Mouse (Mus musculus): ENCODE measurements around the gene Urah. TPM values are rescaled to one million over a fixed set of nuclear protein-coding genes. Genes with fewer than 3 reads are reported as not detected.

Gene Urah
- total and polyA plus RNA-seq, 3 experiments: not detected

DNA sequence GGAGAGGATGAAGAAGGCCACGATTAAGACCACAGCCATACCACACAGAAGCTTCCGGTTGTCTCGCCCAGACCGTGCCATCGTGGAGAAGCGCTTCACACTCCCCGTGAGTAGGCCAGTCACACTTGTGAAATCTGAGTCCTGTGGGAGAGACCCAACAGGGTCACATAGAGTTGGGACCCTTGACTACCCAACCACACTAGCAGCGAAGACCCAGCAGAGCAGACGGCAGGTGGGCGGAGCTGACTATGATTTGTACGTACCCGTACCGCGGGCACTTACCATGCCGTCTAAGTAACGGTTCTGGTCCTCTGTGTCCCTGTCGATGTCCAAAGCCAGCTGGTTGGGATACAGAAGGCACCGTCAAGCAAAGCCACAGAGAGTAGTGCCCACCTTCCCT, 19.7 kb downstream of the Urah start:
- Histone ChIP-seq H3K36me3 (replicated peaks) (peaks cover 69% of the 10 kb centered on the region), H3K4me1 (ENCODE audit: insufficient read depth, low read depth, low read length) (peaks cover 64% of the 10 kb centered on the region), H3K27me3 (ENCODE audit: insufficient read depth, low read length) (no peaks in the 10 kb centered on the region), H3K4me3 (ENCODE audit: low read depth, low read length) (peak overlapping the region; percentile 95; the same call in 1 of the 2 replicates), H3K9me3 (replicated peaks) (no peaks in the 10 kb centered on the region)
- TF ChIP-seq CTCF (IDR thresholded peaks at IDR 0.05; ENCODE audit: low read depth, low read length): no peak
- no peak for TF ChIP-seq POLR2AphosphoS5 (IDR thresholded peaks at IDR 0.05; ENCODE audit: insufficient replicate concordance, low read depth, low read length)
- no peak for TF ChIP-seq GATA2 (IDR thresholded peaks at IDR 0.05; ENCODE audit: borderline replicate concordance, low read depth, low read length)
- ATAC-seq (ENCODE audit: extremely low read depth, insufficient number of reproducible peaks, low FRiP score, poor library complexity, severe bottlenecking) (no peak), DNase-seq (ENCODE audit: low spot score) (no peak)

DNA sequence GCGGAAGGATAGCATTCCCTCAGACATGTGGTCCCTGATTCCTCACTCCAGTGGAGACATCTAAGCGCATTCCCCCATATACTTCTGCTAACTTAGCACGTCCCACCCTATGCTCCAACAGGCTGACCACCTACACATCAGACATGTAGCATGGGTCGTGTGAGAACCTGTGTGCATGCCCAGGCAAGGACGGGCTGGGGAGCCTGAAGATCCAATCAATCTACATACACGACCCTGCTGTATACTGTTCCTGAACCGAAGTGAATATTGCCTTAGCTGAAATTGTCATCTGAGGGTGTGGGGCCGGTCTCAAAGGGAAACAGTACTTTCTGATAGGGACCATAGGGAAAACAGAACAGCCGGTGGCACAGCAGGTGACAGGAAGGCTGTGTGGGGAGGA, 20.4 kb downstream of the Urah start:
- H3K4me1 ChIP-seq (ENCODE audit: insufficient read depth, low read depth, low read length): peaks cover 70% of the 10 kb centered on the region
- peaks cover 74% of the 10 kb centered on the region for H3K36me3 ChIP-seq (replicated peaks)
- no peaks in the 10 kb centered on the region for H3K27me3 ChIP-seq (ENCODE audit: insufficient read depth, low read length)
- H3K4me3 ChIP-seq (ENCODE audit: low read depth, low read length): peak overlapping the region; percentile 95
- no peak for ATAC-seq (ENCODE audit: extremely low read depth, insufficient number of reproducible peaks, low FRiP score, poor library complexity, severe bottlenecking)
- H3K9me3 ChIP-seq (replicated peaks): no peaks in the 10 kb centered on the region
- no peak for DNase-seq (ENCODE audit: low spot score)
- TF ChIP-seq TAL1 (conservative IDR thresholded peaks at IDR 0.05; ENCODE audit: low read depth, low read length): no peak
- no peak for TF ChIP-seq GATA1 (IDR thresholded peaks at IDR 0.05; ENCODE audit: borderline replicate concordance, low read length)

DNA sequence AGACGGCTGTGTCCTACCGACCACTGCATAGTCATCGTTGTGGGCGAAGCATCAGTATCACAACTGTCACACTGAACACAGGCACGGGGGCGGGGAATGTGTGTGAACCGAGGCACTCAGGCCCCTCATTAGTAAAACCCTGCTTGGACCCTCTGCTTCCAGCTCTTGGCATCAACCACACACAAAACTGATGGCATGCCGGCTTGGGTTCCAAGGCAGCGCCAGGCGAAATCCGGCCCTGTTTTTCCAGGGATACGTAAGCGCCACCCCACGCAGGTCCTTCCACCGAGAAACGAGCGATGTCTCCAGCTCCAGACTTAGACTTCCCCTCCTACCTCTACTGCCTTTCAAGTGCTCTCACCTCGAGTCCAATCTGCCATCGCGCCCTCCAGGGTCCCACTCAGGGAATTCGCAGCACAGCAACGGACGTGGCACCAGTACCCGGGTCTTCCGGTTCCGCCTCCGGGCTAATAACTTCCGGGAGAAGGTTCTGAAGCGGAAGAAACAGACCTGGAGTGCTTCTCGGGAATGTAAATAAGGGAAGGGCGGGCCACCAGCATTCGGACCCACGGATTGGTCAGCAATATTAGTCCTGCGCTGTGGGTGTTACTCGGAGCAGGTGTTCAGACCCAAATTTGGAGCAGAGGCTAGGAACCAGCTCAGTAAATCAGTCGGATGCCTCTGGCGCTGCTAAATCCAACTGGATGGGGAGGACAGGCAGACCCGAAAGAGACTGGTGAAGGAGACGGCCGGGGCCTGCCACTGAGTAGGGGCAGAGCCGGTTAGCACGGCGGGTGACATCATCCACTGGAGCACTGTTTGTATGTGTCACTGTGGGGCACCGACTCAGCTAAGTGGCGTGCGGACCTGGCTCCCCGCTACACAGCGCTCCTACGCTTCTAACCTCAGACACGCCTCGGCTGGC, 21.3 kb downstream of the Urah start, which contains the start of gene Gm45785:
Gene Gm45785 (minus strand): TSS at position 472 of the 925 bp plus-strand sequence.
- ATAC-seq (ENCODE audit: extremely low read depth, insufficient number of reproducible peaks, low FRiP score, poor library complexity, severe bottlenecking) (peak; percentile 73), DNase-seq (ENCODE audit: low spot score) (peak; percentile 93)
- no peaks in the 10 kb centered on the region for H3K9me3 ChIP-seq (replicated peaks)
- H3K36me3 ChIP-seq (replicated peaks): peaks cover 74% of the 10 kb centered on the region
- no peaks in the 10 kb centered on the region for H3K27me3 ChIP-seq (ENCODE audit: insufficient read depth, low read length)
- H3K4me3 ChIP-seq (ENCODE audit: low read depth, low read length): peak within 1 kb of the TSS; percentile 95
- H3K4me1 ChIP-seq (ENCODE audit: insufficient read depth, low read depth, low read length): peaks cover 71% of the 10 kb centered on the region
- TF ChIP-seq GATA2 (IDR thresholded peaks at IDR 0.05; ENCODE audit: borderline replicate concordance, low read depth, low read length) (no peak), TAL1 (conservative IDR thresholded peaks at IDR 0.05; ENCODE audit: low read depth, low read length) (no peak), GATA1 (IDR thresholded peaks at IDR 0.05; ENCODE audit: borderline replicate concordance, low read length) (no peak), POLR2AphosphoS5 (IDR thresholded peaks at IDR 0.05; ENCODE audit: insufficient replicate concordance, low read depth, low read length) (no peak), CTCF (IDR thresholded peaks at IDR 0.05; ENCODE audit: low read depth, low read length) (no peak)

GRCm38 (mm10) chr7:140856785-140857549, 22.1 kb downstream of the Urah start, which contains the start of gene Ric8a:
Ric8a (plus strand) TSS chr7:140856957.
- Histone ChIP-seq H3K27me3 (ENCODE audit: insufficient read depth, low read length) (no peaks in the 10 kb centered on the region), H3K36me3 (replicated peaks) (peaks cover 75% of the 10 kb centered on the region), H3K9me3 (replicated peaks) (no peaks in the 10 kb centered on the region), H3K4me1 (ENCODE audit: insufficient read depth, low read depth, low read length) (peaks cover 69% of the 10 kb centered on the region), H3K4me3 (ENCODE audit: low read depth, low read length) (peak within 1 kb of the TSS; percentile 95)
- DNase-seq (ENCODE audit: low spot score) (peak; percentile 96), ATAC-seq (ENCODE audit: extremely low read depth, insufficient number of reproducible peaks, low FRiP score, poor library complexity, severe bottlenecking) (peak; percentile 37)
- TF ChIP-seq POLR2AphosphoS5 (IDR thresholded peaks at IDR 0.05; ENCODE audit: insufficient replicate concordance, low read depth, low read length) (no peak), TAL1 (conservative IDR thresholded peaks at IDR 0.05; ENCODE audit: low read depth, low read length) (no peak), GATA1 (IDR thresholded peaks at IDR 0.05; ENCODE audit: borderline replicate concordance, low read length) (no peak), GATA2 (IDR thresholded peaks at IDR 0.05; ENCODE audit: borderline replicate concordance, low read depth, low read length) (no peak), CTCF (IDR thresholded peaks at IDR 0.05; ENCODE audit: low read depth, low read length) (no peak)

DNA sequence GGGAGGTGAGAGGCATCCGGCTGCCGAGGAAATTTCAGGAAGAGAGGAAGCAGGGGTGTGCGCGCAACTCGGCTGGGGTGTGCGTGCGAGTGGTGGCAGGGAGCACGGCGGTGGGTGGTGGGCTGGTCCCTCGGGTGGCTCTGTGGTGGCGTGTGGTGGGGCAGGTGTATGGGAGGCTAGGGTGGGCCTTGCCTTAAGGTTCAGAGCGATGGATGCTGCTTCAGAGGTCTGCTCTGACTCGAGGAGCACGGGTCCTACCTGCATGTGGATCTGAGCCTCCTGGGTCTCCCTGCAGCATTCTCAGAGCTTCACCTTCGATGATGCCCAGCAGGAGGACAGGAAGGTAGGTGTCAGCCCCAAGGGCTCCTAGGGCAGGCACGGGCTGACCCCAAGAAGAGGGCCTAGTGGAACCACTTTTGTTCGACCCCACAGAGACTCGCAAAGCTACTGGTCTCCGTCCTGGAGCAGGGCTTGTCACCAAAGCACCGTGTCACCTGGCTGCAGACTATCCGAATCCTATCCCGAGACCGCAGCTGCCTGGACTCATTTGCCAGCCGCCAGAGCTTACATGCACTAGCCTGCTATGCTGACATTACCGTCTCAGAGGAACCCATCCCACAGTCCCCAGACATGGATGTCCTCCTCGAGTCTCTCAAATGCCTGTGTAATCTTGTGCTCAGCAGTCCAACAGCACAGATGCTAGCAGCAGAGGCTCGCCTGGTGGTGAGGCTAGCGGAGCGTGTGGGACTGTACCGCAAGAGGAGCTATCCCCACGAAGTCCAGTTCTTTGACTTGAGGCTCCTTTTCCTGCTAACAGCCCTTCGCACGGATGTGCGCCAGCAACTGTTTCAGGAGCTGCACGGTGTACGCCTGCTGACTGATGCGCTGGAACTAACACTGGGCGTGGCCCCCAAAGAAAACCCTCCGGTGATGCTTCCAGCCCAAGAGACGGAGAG, 23.0 kb downstream of the Urah start, which contains the start of gene Bet1l:
Gene Bet1l (minus strand): TSS at position 28 of the 956 bp plus-strand sequence.
- peaks cover 75% of the 10 kb centered on the region for H3K36me3 ChIP-seq (replicated peaks)
- no peaks in the 10 kb centered on the region for H3K9me3 ChIP-seq (replicated peaks)
- H3K4me1 ChIP-seq (ENCODE audit: insufficient read depth, low read depth, low read length): peaks cover 65% of the 10 kb centered on the region
- no peaks in the 10 kb centered on the region for H3K27me3 ChIP-seq (ENCODE audit: insufficient read depth, low read length)
- ATAC-seq (ENCODE audit: extremely low read depth, insufficient number of reproducible peaks, low FRiP score, poor library complexity, severe bottlenecking): no peak
- TF ChIP-seq POLR2AphosphoS5 (IDR thresholded peaks at IDR 0.05; ENCODE audit: insufficient replicate concordance, low read depth, low read length) (no peak), TAL1 (conservative IDR thresholded peaks at IDR 0.05; ENCODE audit: low read depth, low read length) (no peak), GATA1 (IDR thresholded peaks at IDR 0.05; ENCODE audit: borderline replicate concordance, low read length) (no peak), CTCF (IDR thresholded peaks at IDR 0.05; ENCODE audit: low read depth, low read length) (no peak), GATA2 (IDR thresholded peaks at IDR 0.05; ENCODE audit: borderline replicate concordance, low read depth, low read length) (no peak)
- DNase-seq (ENCODE audit: low spot score): peak; percentile 35
- H3K4me3 ChIP-seq (ENCODE audit: low read depth, low read length): peak within 1 kb of the TSS; percentile 95

Data from G1E (cell line).